In genomic region chr8:123034171-123034570, GRCm38 (mm10) we compare ENCODE assay signal across 11 mouse cellular contexts. TPM values are rescaled to one million over a fixed set of nuclear protein-coding genes. Genes with fewer than 3 reads are reported as not detected.
DNase-seq lines count a peak whose midpoint lies in the region; ATAC-seq and TF ChIP-seq lines count a peak whose summit lies in the region.
"Had no signal": no experiment of that assay in that cellular context is flagged by ENCODE, and none has a peak within 500 bp of the region (broad histone marks: within the 10 kb centered on the region; RNA-seq: fewer than 3 reads in every experiment).

No protein-coding gene starts in this region.

- H3K9ac ChIP-seq in liver, postnatal 0 days (replicated peaks): peak overlapping the region; percentile 28; the same call in 1 of the 2 replicates
- no peak overlapping the region for H3K9ac ChIP-seq in hindbrain, embryonic 12.5 days
- H3K9ac ChIP-seq: lung, embryonic 14.5 days had no signal

- peak overlapping the region; percentile 0; the same call in 1 of the 2 replicates for H3K27ac ChIP-seq in layer of hippocampus, adult 2 months
- peak overlapping the region; percentile 85 for H3K27ac ChIP-seq in liver, postnatal 0 days (ENCODE audit: low read depth)
- no peak overlapping the region for H3K27ac ChIP-seq in hindbrain, embryonic 12.5 days
- H3K27ac ChIP-seq: left cerebral cortex, adult 2 months had no signal

- peaks cover 61% of the 10 kb centered on the region for H3K4me1 ChIP-seq in liver, postnatal 0 days (ENCODE audit: insufficient read depth)
- peaks cover 12% of the 10 kb centered on the region for H3K4me1 ChIP-seq in hindbrain, embryonic 12.5 days

- H3K4me2 ChIP-seq in liver, postnatal 0 days (ENCODE audit: low read depth, low read length): peak overlapping the region; percentile 41; the same call in 1 of the 2 replicates
- H3K4me2 ChIP-seq in hindbrain, embryonic 12.5 days (replicated peaks): no peak overlapping the region
- H3K4me2 ChIP-seq: lung, embryonic 14.5 days had no signal

- no peak overlapping the region for H3K4me3 ChIP-seq in layer of hippocampus, adult 2 months
- 0 out of 2 replicates have a peak overlapping the region, but pooled peaks have one; percentile 0 for H3K4me3 ChIP-seq in liver, postnatal 0 days (ENCODE audit: low read depth, low read length)
- H3K4me3 ChIP-seq in hindbrain, embryonic 12.5 days: no peak overlapping the region
- H3K4me3 ChIP-seq: left cerebral cortex, adult 2 months had no signal

- H3K27me3 ChIP-seq in liver, postnatal 0 days (ENCODE audit: insufficient read depth, low read length): no peaks in the 10 kb centered on the region
- H3K27me3 ChIP-seq in hindbrain, embryonic 12.5 days: no peaks in the 10 kb centered on the region

- 27% methylated on average over 6 of the region's 6 CpGs for WGBS in liver, postnatal 0 days (ENCODE audit: insufficient replicate concordance)
- 88% methylated on average over 6 of the region's 6 CpGs for WGBS in hindbrain, embryonic 12.5 days

- H3K9me3 ChIP-seq in liver, postnatal 0 days (ENCODE audit: low read length): no peaks in the 10 kb centered on the region
- H3K9me3 ChIP-seq in hindbrain, embryonic 12.5 days (replicated peaks): no peaks in the 10 kb centered on the region

- no peak for TF ChIP-seq CTCF in layer of hippocampus, adult 2 months (conservative IDR thresholded peaks at IDR 0.05)
- no peak for TF ChIP-seq CTCF in liver, postnatal 0 days (IDR thresholded peaks at IDR 0.05; ENCODE audit: low read depth)

- no peak for DNase-seq in layer of hippocampus, adult 2 months (ENCODE audit: low spot score in 2 of 2)
- DNase-seq in layer of hippocampus, adult 18-20 months (ENCODE audit: low spot score in 2 of 2): no peak
- DNase-seq in liver, postnatal 0 days: no peak
- peak; percentile 84 for DNase-seq in thymus, postnatal 14 days
- DNase-seq in cerebellum, adult 18-20 months: no peak
- DNase-seq in adrenal gland, adult 8-10 months: no peak
- DNase-seq: kidney, adult 18-20 months; lung, embryonic 14.5 days had no signal

- peak; percentile 41; the same call in 1 of the 2 replicates for TF ChIP-seq EP300 in liver, postnatal 0 days (IDR thresholded peaks at IDR 0.05; ENCODE audit: low read depth)

- ATAC-seq in activated CD4-positive, CD25-positive, alpha-beta regulatory T cell, adult 4 months: peak; percentile 65
- ATAC-seq in liver, postnatal 0 days: no peak
- ATAC-seq in hindbrain, embryonic 12.5 days (ENCODE audit: low FRiP score): no peak

- H3K36me3 ChIP-seq in liver, postnatal 0 days (replicated peaks; ENCODE audit: insufficient read depth, low read length): no peaks in the 10 kb centered on the region
- H3K36me3 ChIP-seq in hindbrain, embryonic 12.5 days: no peaks in the 10 kb centered on the region

RNA-seq across cellular contexts. Expression of gene Ankrd11, which starts 7.9 kb away (rescaled TPM):
- 100 to 1,000 TPM; 165 to 176 TPM for total RNA-seq in layer of hippocampus, adult 2 months (2021)
- total RNA-seq in layer of hippocampus, adult 18-20 months (2021): 100 to 1,000 TPM; 165 to 176 TPM
- polyA plus RNA-seq in activated CD4-positive, CD25-positive, alpha-beta regulatory T cell, adult 4 months (2017; shearing (Covaris generic)): 10 to 100 TPM; 75.8 to 77.3 TPM
- 21.2 and 21.9 TPM in 2 replicates for polyA plus RNA-seq in liver, postnatal 0 days (2015; fragmentation: Nextera tagmentation; extraction: Ambion mirVana)
- 100 to 1,000 TPM in 2 of 4 experiments, 10 to 100 TPM in 2; 85.8 to 116 (median 97.7) TPM for total RNA-seq in adrenal gland, adult 8-10 months (2022)
- polyA plus RNA-seq in hindbrain, embryonic 12.5 days (2016; fragmentation: Nextera tagmentation; extraction: Ambion mirVana): 87.0 and 90.1 TPM in 2 replicates

RNA-seq across cellular contexts. Expression of gene Spg7, which starts 28.6 kb away (rescaled TPM):
- total RNA-seq in layer of hippocampus, adult 2 months (2021): 10 to 100 TPM; 63.4 to 66.3 TPM
- total RNA-seq in layer of hippocampus, adult 18-20 months (2021): 10 to 100 TPM; 60.0 to 64.8 TPM
- polyA plus RNA-seq in activated CD4-positive, CD25-positive, alpha-beta regulatory T cell, adult 4 months (2017; shearing (Covaris generic)): 10 to 100 TPM; 11.4 to 21.1 TPM
- 16.9 and 18.3 TPM in 2 replicates for polyA plus RNA-seq in liver, postnatal 0 days (2015; fragmentation: Nextera tagmentation; extraction: Ambion mirVana)
- 100 to 1,000 TPM in 1 of 4 experiments, 10 to 100 TPM in 3; 85.0 to 103 (median 86.7) TPM for total RNA-seq in adrenal gland, adult 8-10 months (2022)
- 62.6 and 63.9 TPM in 2 replicates for polyA plus RNA-seq in hindbrain, embryonic 12.5 days (2016; fragmentation: Nextera tagmentation; extraction: Ambion mirVana)
